Mouse (Mus musculus) forebrain, embryonic 11.5 days (tissue): ENCODE measurements around the gene Oscar. TPM values are rescaled to one million over a fixed set of nuclear protein-coding genes. Genes with fewer than 3 reads are reported as not detected.
"Not testable (repeated sequence)": the region's sequence is repeated elsewhere in the genome, so short reads cannot be mapped to it uniquely, and the experiment has no call there.

Experiments used
- ATAC-seq: fragments of 200-750 bp; cut with Nextera tagmentation; replicated peaks from 2 replicates; pipeline ENCODE4 v1.8.0; 2017; ENCODE audit warnings: moderate TSS enrichment; ENCODE audit not compliant: low FRiP score
- DNase-seq: peaks from one replicate; pipeline ENCODE4 v3.0.0-alpha.2; 2017; ENCODE audit warnings: low spot score
- H3K27ac ChIP-seq: fragments of 300-500 bp; sonication (generic); 2 replicates; pipeline ENCODE4 v1.5.1; 2014; ENCODE audit warnings: low read depth, low read length
- H3K27me3 ChIP-seq: fragments of 300-500 bp; sonication (generic); 2 replicates; pipeline ENCODE4 v1.6.1; 2014; ENCODE audit warnings: mild to moderate bottlenecking, low read length, mixed read lengths; ENCODE audit not compliant: control insufficient read depth, insufficient read depth
- H3K36me3 ChIP-seq: fragments of 300-500 bp; sonication (generic); 2 replicates; pipeline ENCODE4 v1.6.1; 2014; ENCODE audit warnings: mild to moderate bottlenecking, low read length, moderate library complexity, mixed read lengths; ENCODE audit not compliant: control insufficient read depth, insufficient read depth
- H3K4me1 ChIP-seq: fragments of 300-500 bp; sonication (generic); replicated peaks from 2 replicates; pipeline ENCODE4 v1.6.1; 2014; ENCODE audit warnings: low read length, mixed read lengths; ENCODE audit not compliant: control insufficient read depth, insufficient read depth
- H3K4me2 ChIP-seq: fragments of 300-500 bp; sonication (generic); 2 replicates; pipeline ENCODE4 v1.6.1; 2014; ENCODE audit warnings: low read depth, mild to moderate bottlenecking, low read length, moderate library complexity, mixed read lengths; ENCODE audit not compliant: severe bottlenecking
- H3K4me3 ChIP-seq: fragments of 300-500 bp; sonication (generic); 2 replicates; pipeline ENCODE4 v1.5.1; 2014; ENCODE audit warnings: low read depth, low read length
- H3K9ac ChIP-seq: fragments of 300-500 bp; sonication (generic); 2 replicates; pipeline ENCODE4 v1.6.1; 2014; ENCODE audit warnings: low read length
- H3K9me3 ChIP-seq: fragments of 300-500 bp; sonication (generic); 2 replicates; pipeline ENCODE4 v1.6.1; 2016; ENCODE audit warnings: low read length, mixed read lengths; ENCODE audit not compliant: control insufficient read depth
- WGBS: fragments of 180-500 bp; shearing (Covaris S2); extraction: QIAGEN DNeasy Blood & Tissue Kit; methylation state at CpG from one replicate; pipeline ENCODE4 v1.1.7; 2014; 5-methylcytosine and 5-hydroxymethylcytosine counted together
- polyA plus RNA-seq: library from polyadenylated mRNA; unstranded; fragments of >200 nt; fragmentation: Nextera tagmentation; extraction: Ambion mirVana; gene quantifications from 2 replicates; pipeline ENCODE4 v1.2.1, GENCODE M21; 2014

The Oscar gene
- polyA plus RNA-seq, 1 experiment from 2014 or later, result 0.36 TPM

GRCm38 (mm10) chr7:3586255-3586654 is 29.7 kb downstream of the Oscar start:
- DNase-seq (no peak), ATAC-seq (no peak)
- Histone ChIP-seq H3K36me3 (no peaks in the 10 kb centered on the region), H3K4me2 (no peak overlapping the region), H3K27me3 (no peaks in the 10 kb centered on the region), H3K9me3 (no peaks in the 10 kb centered on the region), H3K9ac (no peak overlapping the region), H3K4me3 (no peak overlapping the region), H3K4me1 (no peaks in the 10 kb centered on the region), H3K27ac (no peak overlapping the region)
- WGBS, result 2% methylated on average over 5 of the region's 5 CpGs

- Histone ChIP-seq H3K27ac (no peak overlapping the region), H3K27me3 (no peaks in the 10 kb centered on the region), H3K4me3 (no peak overlapping the region), H3K4me1 (no peaks in the 10 kb centered on the region), H3K9ac (no peak overlapping the region), H3K4me2 (no peak overlapping the region), H3K36me3 (no peaks in the 10 kb centered on the region), H3K9me3 (no peaks in the 10 kb centered on the region)
- ATAC-seq, result no peak
- 16% methylated on average over 6 of the region's 6 CpGs for WGBS
- no peak for DNase-seq
These were observed 30.2 kb downstream of the Oscar start for GRCm38 (mm10) chr7:3585763-3586162.

DNA sequence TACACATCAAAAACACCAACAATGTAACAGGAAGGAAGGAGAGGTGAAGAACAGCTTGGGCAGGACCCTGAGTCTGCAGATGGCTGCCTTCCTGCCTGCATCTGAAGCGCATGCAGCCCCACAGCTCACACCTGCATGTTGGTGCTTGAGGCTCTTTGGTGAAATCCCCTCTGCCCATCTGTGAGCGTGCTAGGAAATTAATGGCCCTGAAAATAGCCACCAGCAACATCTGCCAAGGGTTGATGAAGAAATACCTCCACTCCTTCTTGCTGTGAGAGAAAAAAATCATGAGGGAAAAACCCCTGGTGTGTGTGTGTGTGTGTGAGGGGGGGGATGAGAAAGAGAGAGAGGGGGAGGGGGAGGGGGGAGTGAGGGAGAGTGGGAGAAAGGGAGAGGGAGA is 35.9 kb downstream of the Oscar start:
- ATAC-seq (no peak), DNase-seq (no peak)
- Histone ChIP-seq H3K9me3 (no peaks in the 10 kb centered on the region), H3K36me3 (no peaks in the 10 kb centered on the region), H3K4me3 (no peak overlapping the region), H3K4me1 (no peaks in the 10 kb centered on the region), H3K27ac (no peak overlapping the region), H3K27me3 (no peaks in the 10 kb centered on the region), H3K4me2 (no peak overlapping the region), H3K9ac (no peak overlapping the region)
- WGBS, result 69% methylated on average over 2 of the region's 2 CpGs

DNA sequence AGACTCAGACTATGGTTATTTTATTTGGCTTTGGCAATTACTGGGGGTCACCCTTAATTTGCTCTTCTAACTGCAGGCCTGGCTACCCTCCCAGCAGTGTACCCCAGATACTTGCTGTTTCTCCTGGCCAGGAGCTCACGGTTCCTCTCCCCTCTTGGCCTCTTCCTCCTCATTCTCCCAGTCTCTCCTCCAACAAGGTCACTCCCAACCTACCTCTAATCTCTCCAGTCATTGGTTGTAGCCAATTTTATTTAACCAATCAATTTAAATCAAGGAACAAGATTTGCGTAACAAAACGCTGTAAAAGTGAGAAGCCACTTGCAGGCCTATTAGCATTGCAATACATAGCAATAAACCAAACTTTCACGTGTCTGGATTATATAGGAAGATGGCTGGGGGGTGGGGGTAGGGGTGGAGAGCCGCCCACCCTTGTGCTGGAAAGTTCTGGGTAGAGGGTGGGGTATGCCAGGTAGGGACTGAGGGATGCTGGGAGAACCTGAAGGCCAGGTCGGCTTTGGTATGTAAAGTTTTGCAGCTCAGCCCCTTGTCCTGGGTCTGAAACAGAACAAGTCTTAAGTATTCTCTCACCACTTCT is 36.9 kb downstream of the Oscar start:
- no peak for DNase-seq
- Histone ChIP-seq H3K36me3 (no peaks in the 10 kb centered on the region), H3K9ac (no peak overlapping the region), H3K27me3 (no peaks in the 10 kb centered on the region), H3K9me3 (no peaks in the 10 kb centered on the region), H3K4me3 (no peak overlapping the region), H3K4me1 (no peaks in the 10 kb centered on the region), H3K4me2 (no peak overlapping the region), H3K27ac (no peak overlapping the region)
- WGBS, result 71% methylated on average over 6 of the region's 6 CpGs
- ATAC-seq, result no peak

DNA sequence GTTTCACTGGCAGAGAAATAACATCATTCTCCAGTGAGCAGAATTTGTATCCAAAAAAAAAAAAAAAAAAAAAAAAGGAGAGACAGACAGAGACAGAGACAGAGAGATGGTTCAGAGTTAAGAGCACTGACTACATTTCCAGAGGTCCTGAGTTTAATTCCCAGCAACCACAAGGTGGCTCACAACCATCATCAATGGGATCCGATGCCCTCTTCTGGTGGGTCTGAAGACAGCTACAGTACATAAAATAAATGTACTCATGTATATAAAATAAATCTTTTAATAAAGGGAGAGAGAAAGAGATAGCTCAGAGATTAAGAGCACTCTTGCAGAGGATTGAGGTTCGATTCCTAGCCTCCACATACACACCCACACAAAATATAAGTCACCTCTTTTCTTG is 37.8 kb downstream of the Oscar start:
- no peaks in the 10 kb centered on the region for H3K36me3 ChIP-seq
- no peak for DNase-seq
- no peaks in the 10 kb centered on the region for H3K9me3 ChIP-seq
- H3K27me3 ChIP-seq, result no peaks in the 10 kb centered on the region
- WGBS, result 87% methylated on average over 2 of the region's 2 CpGs
- H3K4me3 ChIP-seq, result no peak overlapping the region
- H3K4me2 ChIP-seq, result no peak overlapping the region
- H3K27ac ChIP-seq, result no peak overlapping the region
- H3K9ac ChIP-seq, result no peak overlapping the region
- H3K4me1 ChIP-seq, result no peaks in the 10 kb centered on the region
- no peak for ATAC-seq

DNA sequence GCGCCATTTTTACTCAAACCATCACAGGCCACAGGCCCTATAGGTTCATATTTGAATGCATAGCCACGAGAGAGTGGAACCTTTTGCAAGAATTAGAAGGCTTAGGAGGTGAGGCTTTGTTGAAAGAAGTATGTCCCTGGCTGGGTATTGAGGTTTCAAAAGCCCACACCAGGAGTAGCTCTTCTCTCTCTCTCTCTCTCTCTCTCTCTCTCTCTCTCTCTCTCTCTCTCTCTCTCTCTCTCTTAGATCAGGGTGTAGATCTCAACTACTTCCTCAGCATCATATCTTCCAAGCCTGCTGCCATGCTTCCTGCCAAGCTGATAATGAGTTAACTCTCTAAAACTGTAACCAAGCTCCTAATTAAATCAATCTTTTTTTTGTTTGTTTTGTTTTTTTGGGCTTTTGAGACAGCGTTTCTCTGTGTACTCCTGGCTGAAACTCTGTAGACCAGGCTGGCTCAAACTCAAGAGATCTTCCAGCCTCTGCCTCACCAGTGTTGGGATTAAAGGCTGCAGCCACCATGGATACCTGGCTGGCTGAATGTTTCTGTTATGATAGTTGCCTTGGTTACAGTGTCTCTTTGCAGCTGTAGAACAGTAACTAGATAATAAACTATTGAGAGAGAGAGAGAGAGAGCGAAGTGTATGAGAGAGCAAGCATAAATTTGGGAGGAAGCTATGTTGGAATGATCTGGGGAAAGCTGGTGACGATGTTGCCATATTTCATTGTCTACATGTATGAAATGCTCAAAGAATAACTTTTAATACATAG is 39.4 kb downstream of the Oscar start:
- Histone ChIP-seq H3K4me3 (no peak overlapping the region), H3K9me3 (no peaks in the 10 kb centered on the region), H3K9ac (no peak overlapping the region), H3K4me2 (no peak overlapping the region), H3K4me1 (no peaks in the 10 kb centered on the region), H3K27ac (no peak overlapping the region), H3K36me3 (no peaks in the 10 kb centered on the region), H3K27me3 (no peaks in the 10 kb centered on the region)
- ATAC-seq (no peak), DNase-seq (no peak)
- WGBS, result 80% methylated on average over 5 of the region's 5 CpGs

- Histone ChIP-seq H3K4me1 (no peaks in the 10 kb centered on the region), H3K4me2 (no peak overlapping the region), H3K4me3 (no peak overlapping the region), H3K36me3 (no peaks in the 10 kb centered on the region), H3K9ac (no peak overlapping the region), H3K27me3 (no peaks in the 10 kb centered on the region), H3K27ac (no peak overlapping the region), H3K9me3 (no peaks in the 10 kb centered on the region)
- WGBS, result 63% methylated on average over 5 of the region's 5 CpGs
- no peak for DNase-seq
- ATAC-seq, result no peak
These were observed 41.7 kb downstream of the Oscar start for GRCm38 (mm10) chr7:3574216-3574615.

DNA sequence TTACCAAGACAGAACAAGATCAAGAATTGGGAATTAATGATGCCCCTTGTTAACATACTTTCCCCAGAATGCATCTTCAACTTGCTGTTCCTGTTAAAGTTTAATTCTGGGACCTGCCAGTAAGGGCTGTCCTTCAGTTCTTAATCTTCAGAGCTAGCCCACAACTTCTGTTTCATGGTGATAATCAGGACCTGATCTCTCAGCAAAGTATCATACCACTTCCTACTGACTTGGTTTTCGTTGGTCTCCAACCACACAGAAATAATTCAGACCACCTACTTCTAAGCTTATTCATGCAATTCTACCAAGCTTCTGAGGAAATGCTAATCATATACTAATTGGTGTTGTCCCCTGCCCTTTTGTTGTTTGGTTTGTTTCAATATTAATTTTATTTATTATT is 44.1 kb downstream of the Oscar start:
- Histone ChIP-seq H3K4me2 (no peak overlapping the region), H3K9ac (no peak overlapping the region), H3K4me3 (no peak overlapping the region), H3K36me3 (no peaks in the 10 kb centered on the region), H3K27ac (no peak overlapping the region), H3K9me3 (no peaks in the 10 kb centered on the region), H3K27me3 (no peaks in the 10 kb centered on the region), H3K4me1 (no peaks in the 10 kb centered on the region)
- DNase-seq, result no peak
- 78% methylated on average over 1 of the region's 1 CpGs for WGBS
- ATAC-seq, result no peak

- not testable (repeated sequence) for DNase-seq, H3K27me3 ChIP-seq, H3K4me3 ChIP-seq, H3K36me3 ChIP-seq, ATAC-seq, H3K4me1 ChIP-seq, H3K9me3 ChIP-seq, H3K9ac ChIP-seq, H3K4me2 ChIP-seq, H3K27ac ChIP-seq
- 92% methylated on average over 3 of the region's 3 CpGs for WGBS
These were observed 45.4 kb downstream of the Oscar start for GRCm38 (mm10) chr7:3570580-3570979.
